Mouse (Mus musculus): ENCODE results near the gene Csrnp2. TPM values are rescaled to one million over a fixed set of nuclear protein-coding genes. Genes with fewer than 3 reads are reported as not detected.

The Csrnp2 gene
- total and polyA plus RNA-seq, 3 experiments: 4.2 to 5.8 TPM; not detected in 1

GRCm38 (mm10) chr15:100515121-100515520 is 19.8 kb upstream of the Csrnp2 start:
- Histone ChIP-seq H3K79me2 (ENCODE audit: control insufficient read depth, insufficient read depth, low read length, poor library complexity) (no peaks in the 10 kb centered on the region), H3K27me3 (ENCODE audit: control insufficient read depth in 1 of 2, insufficient read depth in 2 of 2, low read length in 2 of 2) (no peaks in the 10 kb centered on the region), H3K27ac (ENCODE audit: control insufficient read depth, low read depth, low read length) (no peak overlapping the region), H3K4me3 (ENCODE audit: control insufficient read depth in 1 of 2, insufficient read depth in 1 of 2, low read depth in 2 of 2, low read length in 2 of 2) (no peak overlapping the region), H3K9me3 (replicated peaks; ENCODE audit: insufficient read depth, low read length) (no peaks in the 10 kb centered on the region), H3K4me1 (ENCODE audit: control insufficient read depth in 1 of 2, insufficient read depth in 2 of 2, low read length in 2 of 2) (peaks cover 9 to 10% of the 10 kb centered on the region in 2 experiments), H3K9ac (ENCODE audit: control insufficient read depth, low read depth, low read length, poor library complexity, severe bottlenecking) (no peak overlapping the region), H3K36me3 (ENCODE audit: control insufficient read depth in 1 of 2, insufficient read depth in 2 of 2, low read length in 2 of 2) (peaks cover 0 to 20% of the 10 kb centered on the region in 2 experiments; a peak in 2 of 4 replicates)
- no peak for DNase-seq (ENCODE audit: low read depth, low spot score)
- no peak for TF ChIP-seq ZMIZ1 (IDR thresholded peaks at IDR 0.05; ENCODE audit: low read depth, low read length)
- no peak for TF ChIP-seq GABPA (IDR thresholded peaks at IDR 0.05; ENCODE audit: low read depth, low read length)
- TF ChIP-seq SIN3A (IDR thresholded peaks at IDR 0.05; ENCODE audit: low read length): no peak
- no peak for TF ChIP-seq MYB (IDR thresholded peaks at IDR 0.05; ENCODE audit: low read depth, low read length)
- TF ChIP-seq MYC (IDR thresholded peaks at IDR 0.05; ENCODE audit: low read depth, low read length): no peak
- TF ChIP-seq USF1 (IDR thresholded peaks at IDR 0.05; ENCODE audit: low read depth, low read length): no peak
- no peak for TF ChIP-seq JUND (IDR thresholded peaks at IDR 0.05; ENCODE audit: low read depth, low read length)
- no peak for TF ChIP-seq CHD1 (IDR thresholded peaks at IDR 0.05; ENCODE audit: low read depth, low read length)
- TF ChIP-seq HCFC1 (IDR thresholded peaks at IDR 0.05; ENCODE audit: low read depth, low read length): no peak
- no peak for TF ChIP-seq MEF2A (IDR thresholded peaks at IDR 0.05; ENCODE audit: extremely low read depth, insufficient replicate concordance, low read depth, low read length, poor library complexity, severe bottlenecking)
- no peak for TF ChIP-seq RCOR1 (IDR thresholded peaks at IDR 0.05; ENCODE audit: low read depth, low read length)

DNA sequence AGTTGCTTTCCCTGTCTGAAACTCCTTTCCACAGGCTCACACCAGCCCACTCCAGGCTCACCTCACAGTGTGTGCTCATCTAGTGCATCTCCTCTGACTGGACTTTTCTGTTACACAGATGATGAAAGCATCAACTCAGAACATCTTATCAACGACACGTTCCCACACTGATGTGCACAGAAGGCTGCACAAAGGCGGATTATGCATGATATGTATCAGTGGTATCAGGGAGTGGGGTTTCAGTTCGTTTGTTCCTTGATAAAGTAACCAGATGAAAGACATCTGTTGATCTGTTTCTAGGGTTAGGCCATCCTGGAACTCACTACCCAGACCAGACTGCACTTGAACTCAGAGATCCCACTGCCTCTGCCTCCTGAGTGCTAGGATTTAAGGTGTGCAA is 18.1 kb upstream of the Csrnp2 start:
- Histone ChIP-seq H3K9me3 (replicated peaks; ENCODE audit: insufficient read depth, low read length) (no peaks in the 10 kb centered on the region), H3K4me1 (ENCODE audit: control insufficient read depth in 1 of 2, insufficient read depth in 2 of 2, low read length in 2 of 2) (peaks cover 9 to 10% of the 10 kb centered on the region in 2 experiments), H3K27me3 (ENCODE audit: control insufficient read depth in 1 of 2, insufficient read depth in 2 of 2, low read length in 2 of 2) (no peaks in the 10 kb centered on the region), H3K4me3 (ENCODE audit: control insufficient read depth in 1 of 2, insufficient read depth in 1 of 2, low read depth in 2 of 2, low read length in 2 of 2) (no peak overlapping the region), H3K79me2 (ENCODE audit: control insufficient read depth, insufficient read depth, low read length, poor library complexity) (no peaks in the 10 kb centered on the region), H3K36me3 (ENCODE audit: control insufficient read depth in 1 of 2, insufficient read depth in 2 of 2, low read length in 2 of 2) (peaks cover 0 to 11% of the 10 kb centered on the region in 2 experiments; a peak in 1 of 4 replicates), H3K27ac (ENCODE audit: control insufficient read depth, low read depth, low read length) (0 out of 2 replicates have a peak overlapping the region, but pooled peaks have one; percentile 9), H3K9ac (ENCODE audit: control insufficient read depth, low read depth, low read length, poor library complexity, severe bottlenecking) (no peak overlapping the region)
- no peak for DNase-seq (ENCODE audit: low read depth, low spot score)
- TF ChIP-seq MXI1 (IDR thresholded peaks at IDR 0.05; ENCODE audit: low read depth, low read length): no peak
- peak; percentile 67 for TF ChIP-seq ETS1 (IDR thresholded peaks at IDR 0.05; ENCODE audit: low read depth, low read length)
- peak; percentile 75; the same call in 1 of the 2 replicates for TF ChIP-seq TCF12 (IDR thresholded peaks at IDR 0.05; ENCODE audit: low read depth, low read length)
- no peak for TF ChIP-seq USF1 (IDR thresholded peaks at IDR 0.05; ENCODE audit: low read depth, low read length)
- no peak for TF ChIP-seq MAFK (IDR thresholded peaks at IDR 0.05; ENCODE audit: borderline replicate concordance, low read depth, low read length)
- TF ChIP-seq RAD21 (IDR thresholded peaks at IDR 0.05; ENCODE audit: low read depth, low read length): no peak
- TF ChIP-seq POLR2AphosphoS2 (IDR thresholded peaks at IDR 0.05; ENCODE audit: low read length): no peak
- TF ChIP-seq RCOR1 (IDR thresholded peaks at IDR 0.05; ENCODE audit: low read depth, low read length): no peak
- TF ChIP-seq SMC3 (IDR thresholded peaks at IDR 0.05; ENCODE audit: low read depth, low read length): no peak
- no peak for TF ChIP-seq MYC (IDR thresholded peaks at IDR 0.05; ENCODE audit: low read depth, low read length)
- no peak for TF ChIP-seq NELFE (IDR thresholded peaks at IDR 0.05; ENCODE audit: low read depth, low read length)
- no peak for TF ChIP-seq MYB (IDR thresholded peaks at IDR 0.05; ENCODE audit: low read depth, low read length)
- TF ChIP-seq HCFC1 (IDR thresholded peaks at IDR 0.05; ENCODE audit: low read depth, low read length): no peak
- TF ChIP-seq E2F4 (IDR thresholded peaks at IDR 0.05; ENCODE audit: borderline replicate concordance, low read depth, low read length): no peak
- TF ChIP-seq POLR2AphosphoS5 (IDR thresholded peaks at IDR 0.05; ENCODE audit: borderline replicate concordance, low read depth, low read length): no peak
- no peak for TF ChIP-seq MAX (IDR thresholded peaks at IDR 0.05; ENCODE audit: low read length)
- no peak for TF ChIP-seq ELF1 (IDR thresholded peaks at IDR 0.05; ENCODE audit: low read depth, low read length)
- no peak for TF ChIP-seq NRF1 (IDR thresholded peaks at IDR 0.05; ENCODE audit: insufficient read depth, low read depth, low read length, poor library complexity, severe bottlenecking)
- no peak for TF ChIP-seq USF2 (IDR thresholded peaks at IDR 0.05; ENCODE audit: borderline replicate concordance in 1 of 2, insufficient read depth in 1 of 2, low read depth in 1 of 2, low read length in 2 of 2)
- TF ChIP-seq CHD2 (IDR thresholded peaks at IDR 0.05; ENCODE audit: low read length): no peak
- peak; percentile 46 to 70; a peak in 1 of 4 replicates for TF ChIP-seq EP300 (IDR thresholded peaks at IDR 0.05; ENCODE audit: low read depth in 1 of 2, low read length in 2 of 2)
- peak; percentile 45; the same call in 1 of the 2 replicates for TF ChIP-seq GATA1 (IDR thresholded peaks at IDR 0.05; ENCODE audit: low read depth, low read length)
- no peak for TF ChIP-seq SIN3A (IDR thresholded peaks at IDR 0.05; ENCODE audit: low read length)
- no peak for TF ChIP-seq POLR2A (IDR thresholded peaks at IDR 0.05; ENCODE audit: control insufficient read depth in 1 of 2, insufficient read depth in 1 of 2, low read depth in 1 of 2, low read length in 2 of 2, poor library complexity in 1 of 2)
- TF ChIP-seq MAZ (IDR thresholded peaks at IDR 0.05; ENCODE audit: low read depth, low read length): no peak
- no peak for TF ChIP-seq CHD1 (IDR thresholded peaks at IDR 0.05; ENCODE audit: low read depth, low read length)
- no peak for TF ChIP-seq BHLHE40 (IDR thresholded peaks at IDR 0.05; ENCODE audit: borderline replicate concordance, low read depth, low read length)
